Mouse (Mus musculus) megakaryocyte, embryonic 14.5 days (primary cell): ENCODE measurements at regions not wholly inside any gene's neighbourhood (a gene's known extent, or its start where the extent isn't known, plus 50 kb on each side); places are given as distances from the start of the nearest gene placed in this dataset.

Source experiments
- FLI1 ChIP-seq: IDR thresholded peaks from 2 replicates; pipeline ENCODE4 v1.6.1; 2012; ENCODE audit warnings: low read length, inconsistent platforms, mixed read lengths
- GATA1 ChIP-seq: IDR thresholded peaks from 3 replicates; pipeline ENCODE4 v1.6.1; 2012; ENCODE audit warnings: mixed read lengths, low read length, inconsistent platforms, borderline replicate concordance

DNA sequence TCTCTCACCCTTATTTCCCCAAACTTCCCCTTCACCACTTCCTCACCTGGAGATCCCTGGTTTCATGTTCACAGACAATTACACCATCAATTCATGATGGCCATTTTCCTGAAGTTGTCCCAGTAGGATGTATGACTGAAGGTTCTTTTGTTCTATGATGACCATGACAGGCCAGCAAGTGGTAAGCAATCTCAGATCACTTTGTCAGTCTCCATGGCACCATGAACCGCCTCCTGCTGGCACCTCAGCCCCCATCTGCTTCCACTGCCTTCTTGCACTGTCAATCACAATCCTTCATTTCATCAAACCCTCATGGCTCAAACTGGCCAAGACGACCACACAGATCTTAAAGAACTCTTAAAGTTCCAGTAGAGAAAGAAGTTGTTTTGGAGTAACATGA is 297.9 kb upstream of the Slc24a5 start:
- no peak for TF ChIP-seq GATA1
- TF ChIP-seq FLI1, result no peak
